Mouse (Mus musculus) adrenal gland, adult 2 months (tissue): ENCODE data around the gene Ncf4. TPM values are rescaled to one million over a fixed set of nuclear protein-coding genes. Genes with fewer than 3 reads are reported as not detected.

Experiments used
- DNase-seq: peaks from one replicate; pipeline ENCODE4 v3.0.0; 2021
- long read RNA-seq: library from polyadenylated mRNA; stranded (forward); transcript quantifications from one replicate; pipeline ENCODE4 v2.0.0, GENCODE M21; 2021
- polyA plus RNA-seq: library from polyadenylated mRNA; depleted of rRNA; stranded (reverse); fragments of >200 nt; gene quantifications from 2 replicates; pipeline ENCODE4 v1.2.3, GENCODE M21; 2012; rRNA removed
- total RNA-seq, 2 experiments: library from RNA; stranded (reverse); gene quantifications; 2 replicates each; pipeline ENCODE4 v1.2.3; 2021

Gene Ncf4
- 1 to 10 TPM; 2.9 to 4.5 TPM for total RNA-seq
- 2.0 and 2.9 TPM in 2 replicates for polyA plus RNA-seq
- long read RNA-seq, partial matches to known transcripts: 0 of 1 reads
- long read RNA-seq, other reads (novel, unspliced or antisense): 0 of 1 reads

DNA sequence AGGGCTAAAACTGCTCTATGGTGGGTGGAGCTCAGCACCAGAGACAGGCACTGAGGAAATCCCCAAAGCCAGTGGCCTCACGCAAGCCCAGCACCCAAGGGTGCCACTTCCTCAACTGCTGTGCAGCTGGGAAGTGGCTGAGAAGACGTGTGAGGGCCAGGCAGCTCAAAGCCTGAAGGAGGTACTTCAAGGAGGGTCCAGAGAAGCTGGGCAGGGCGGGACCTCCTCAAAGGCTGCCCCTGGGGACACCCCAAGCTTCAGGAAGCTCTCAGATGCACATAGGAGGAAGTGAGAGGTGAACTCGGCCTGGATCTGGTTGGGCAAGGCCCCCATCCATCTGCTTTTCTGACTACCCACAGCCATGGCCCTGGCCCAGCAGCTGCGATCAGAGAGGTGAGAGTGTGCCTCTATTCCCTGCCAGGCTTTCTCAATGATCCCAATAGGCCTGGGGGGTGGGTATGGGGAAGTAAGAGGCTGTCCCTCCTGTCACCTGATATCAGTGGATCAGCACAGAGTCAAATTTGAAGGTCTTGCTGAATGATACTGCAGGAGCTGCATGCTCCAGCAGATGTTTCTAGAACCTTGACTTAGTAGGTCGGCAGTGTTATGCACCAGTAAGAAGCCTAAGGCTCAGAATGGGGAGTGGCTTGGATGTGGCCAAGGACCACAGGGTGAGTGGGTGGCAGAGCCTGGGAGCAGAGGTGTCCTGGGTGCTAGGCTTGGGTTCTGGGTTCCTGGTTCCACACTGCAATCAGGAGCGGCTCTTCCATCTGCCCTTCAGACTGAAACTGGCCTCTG is at the start of gene Ncf4:
Gene Ncf4 (plus strand): TSS at position 107 of the 798 bp plus-strand sequence.
- DNase-seq: peak; percentile 16

DNA sequence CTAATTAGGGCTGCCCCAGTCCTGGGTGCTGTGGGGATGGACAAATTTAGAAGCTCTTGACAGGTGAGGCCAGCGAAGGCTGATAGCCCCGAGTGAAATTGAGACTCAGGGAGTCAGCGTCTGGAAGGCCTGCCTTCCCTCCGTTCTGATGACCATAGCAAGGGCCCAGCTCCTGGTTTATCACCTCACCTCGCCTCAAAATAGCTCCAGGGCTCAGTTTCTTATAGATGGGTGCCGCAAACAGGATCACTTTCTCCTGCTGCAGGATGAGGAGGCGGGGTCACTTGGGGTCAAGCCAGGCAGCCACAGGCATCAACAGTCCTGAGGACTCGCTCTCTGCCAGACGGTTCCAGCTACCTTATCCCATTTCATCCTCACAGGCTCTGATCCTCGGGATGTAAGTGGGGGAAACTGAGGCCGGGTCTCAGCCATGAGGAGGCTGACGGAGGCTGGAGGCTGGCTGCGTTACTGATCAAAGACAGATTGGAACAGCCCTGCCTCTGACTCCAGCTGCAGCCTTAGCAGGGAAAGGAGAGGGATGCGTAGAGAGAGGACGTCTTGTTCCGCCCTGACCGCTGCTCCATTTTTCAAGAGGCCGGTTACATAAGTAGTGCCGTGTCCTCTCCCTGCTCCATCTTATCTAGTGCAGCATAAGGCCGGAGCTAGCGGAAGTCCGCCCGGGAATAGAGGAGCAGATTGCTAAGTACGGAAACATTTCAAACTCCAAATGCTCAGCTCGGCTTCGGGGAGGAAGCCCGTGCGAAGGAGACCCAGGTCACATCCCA is 49.3 kb upstream of the Ncf4 start:
- no peak for DNase-seq

DNA sequence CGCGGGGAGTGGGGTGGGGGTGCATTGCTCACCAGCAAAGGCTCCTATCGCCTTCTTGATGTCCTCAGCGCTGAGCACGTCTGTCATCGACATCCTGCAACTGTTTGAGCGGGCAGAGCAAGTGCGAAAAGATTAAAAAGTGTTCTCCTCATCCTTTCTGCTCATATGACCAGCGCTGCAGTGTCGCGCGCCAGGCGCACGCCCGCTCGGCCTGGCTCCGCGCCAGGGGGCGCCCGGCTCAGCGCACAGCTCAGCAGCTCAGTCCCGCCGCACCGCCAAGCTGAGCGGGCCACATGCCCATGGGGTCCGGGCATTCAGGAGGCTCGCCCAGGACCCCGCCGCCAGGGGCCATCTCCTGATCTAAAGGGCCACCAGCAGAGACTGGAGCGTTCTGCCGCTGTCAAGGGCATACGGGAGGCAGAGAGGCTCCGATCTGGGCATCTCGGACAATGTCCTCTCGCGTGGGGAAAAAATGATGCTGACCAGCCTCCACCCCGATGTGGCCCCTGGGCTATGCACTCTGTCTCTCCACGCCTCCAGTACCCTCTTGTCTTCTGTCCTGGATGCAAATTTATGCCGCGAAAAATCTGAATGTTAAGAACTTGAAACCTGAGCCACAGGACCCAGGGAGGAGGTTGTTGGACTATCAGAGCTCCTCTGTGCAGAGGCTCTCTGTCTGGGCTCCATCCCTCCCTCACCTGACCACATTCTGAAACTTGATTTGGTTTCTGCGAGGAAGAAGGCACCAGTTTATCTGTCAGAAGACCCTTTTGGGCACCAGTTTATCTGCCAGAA is 40.4 kb upstream of the Ncf4 start:
- DNase-seq: peak; percentile 58

DNA sequence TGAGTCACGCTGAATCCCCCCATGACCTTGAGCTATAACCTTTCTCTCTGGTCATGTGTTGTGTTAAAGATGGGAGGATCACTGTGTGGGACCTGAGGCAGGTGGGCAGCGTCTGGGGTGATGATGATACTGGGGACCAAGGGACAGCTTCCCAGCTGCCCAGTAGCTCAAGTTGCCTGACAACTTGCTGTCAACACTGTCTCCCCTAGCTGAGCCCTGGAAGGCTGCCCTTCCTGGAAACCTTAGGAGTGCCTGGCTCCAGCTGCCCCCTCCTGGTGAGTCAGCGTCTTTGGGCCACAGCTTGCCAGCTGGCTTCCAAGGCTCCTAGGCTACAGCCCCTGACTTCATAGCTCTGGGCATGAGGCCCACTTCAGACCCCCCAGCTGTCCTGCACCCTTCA is 39.4 kb upstream of the Ncf4 start:
- peak; percentile 43 for DNase-seq

DNA sequence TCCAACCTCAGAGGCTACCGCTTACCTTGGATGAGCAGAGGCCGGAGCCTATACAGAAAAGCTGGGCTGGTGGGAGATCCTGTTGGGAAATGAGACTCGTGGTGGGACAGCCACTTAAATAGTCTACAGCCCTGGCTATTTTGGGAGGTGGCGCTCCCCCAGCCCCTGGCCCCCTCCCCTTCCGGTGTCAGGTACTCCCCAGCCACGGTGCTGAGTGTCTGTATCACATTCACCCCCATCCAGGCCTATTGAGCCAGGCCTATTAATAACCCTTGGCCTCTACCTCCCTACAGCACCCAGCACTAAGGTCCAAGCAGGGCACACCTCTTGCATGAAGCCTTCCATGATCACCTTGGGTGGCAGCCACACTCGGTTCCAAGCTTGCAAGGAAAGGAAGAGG is 38.3 kb upstream of the Ncf4 start, which contains the start of gene Pvalb:
Gene Pvalb (minus strand): TSS at position 89 of the 400 bp plus-strand sequence.
- no peak for DNase-seq

DNA sequence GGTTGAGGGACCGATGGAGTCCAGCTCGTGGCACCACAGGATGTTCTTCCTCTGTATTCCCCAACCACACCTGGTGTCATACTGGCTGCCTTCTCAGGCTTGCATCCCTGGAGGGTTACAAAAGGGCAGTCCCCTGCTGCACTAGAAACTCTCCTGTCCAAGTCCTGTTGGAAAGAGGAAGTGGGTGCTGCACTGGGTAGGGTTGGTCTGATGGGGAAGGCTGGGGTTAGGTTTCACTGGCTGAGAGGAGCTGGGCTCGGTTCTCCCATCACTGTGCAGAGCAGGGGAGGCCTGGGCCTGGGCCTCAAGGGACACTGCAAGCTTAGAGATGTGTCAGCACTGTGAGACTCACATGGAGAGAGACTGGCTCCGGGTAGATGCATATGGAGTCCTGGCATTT is 34.4 kb upstream of the Ncf4 start:
- no peak for DNase-seq

DNA sequence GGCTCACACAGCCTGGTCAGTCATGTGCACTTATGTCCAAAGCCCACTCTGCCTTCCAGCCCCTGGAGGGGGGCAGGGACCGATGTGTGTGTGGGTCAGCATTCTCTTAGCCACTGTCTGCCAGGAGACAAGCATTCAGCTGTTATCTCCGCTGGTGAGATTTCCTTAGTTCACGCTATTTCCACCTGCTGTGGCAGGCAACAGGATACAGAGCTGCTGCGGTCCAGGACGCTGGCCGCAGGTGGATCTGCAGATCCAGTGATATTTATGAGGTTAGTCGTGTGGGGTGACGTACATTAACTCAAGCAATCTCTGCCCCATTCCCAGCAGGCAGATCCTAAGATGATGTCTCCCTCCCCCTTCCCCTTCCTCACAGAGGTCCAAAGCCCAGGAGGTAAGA is 33.2 kb upstream of the Ncf4 start:
- DNase-seq: no peak

DNA sequence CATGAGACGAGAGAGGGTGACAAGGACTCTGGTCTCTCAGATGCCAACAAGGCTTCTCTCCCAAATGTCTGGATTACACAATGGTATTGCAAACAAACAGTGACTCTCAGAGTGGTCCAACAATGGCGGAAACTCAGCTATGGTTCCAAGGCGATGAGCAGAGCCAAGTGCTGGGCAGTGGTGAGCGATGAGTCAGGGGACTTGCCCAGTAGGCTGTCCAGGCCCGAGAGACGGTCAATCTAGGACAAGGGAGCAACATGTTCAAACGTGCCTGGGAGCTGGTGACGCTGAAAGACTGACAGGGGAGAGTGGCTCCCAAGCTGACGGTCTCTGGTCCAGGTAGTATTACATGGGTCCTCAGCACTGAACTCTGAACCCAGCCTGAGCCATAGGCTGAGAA is 29.3 kb upstream of the Ncf4 start:
- peak; percentile 13 for DNase-seq

DNA sequence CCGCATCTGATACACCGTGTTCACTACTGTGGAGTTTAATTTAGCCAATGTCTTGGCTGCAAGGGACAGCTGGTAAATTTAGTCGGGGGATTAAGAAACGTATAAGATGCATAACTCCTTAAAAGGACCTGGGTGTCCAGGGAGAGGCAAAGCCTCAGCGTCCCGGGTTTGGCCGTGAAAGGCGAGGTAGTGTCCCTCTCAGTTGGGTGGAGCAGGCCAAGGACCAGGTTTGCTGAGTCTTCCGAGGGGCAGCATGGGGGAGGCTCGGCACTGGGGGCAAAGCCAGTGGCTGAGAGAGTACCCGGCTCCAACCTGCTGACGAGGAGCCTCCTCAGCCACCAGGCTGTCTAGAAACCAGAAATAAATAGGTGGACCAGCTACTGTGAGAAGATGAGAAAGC is 16.8 kb upstream of the Ncf4 start:
- DNase-seq: no peak

DNA sequence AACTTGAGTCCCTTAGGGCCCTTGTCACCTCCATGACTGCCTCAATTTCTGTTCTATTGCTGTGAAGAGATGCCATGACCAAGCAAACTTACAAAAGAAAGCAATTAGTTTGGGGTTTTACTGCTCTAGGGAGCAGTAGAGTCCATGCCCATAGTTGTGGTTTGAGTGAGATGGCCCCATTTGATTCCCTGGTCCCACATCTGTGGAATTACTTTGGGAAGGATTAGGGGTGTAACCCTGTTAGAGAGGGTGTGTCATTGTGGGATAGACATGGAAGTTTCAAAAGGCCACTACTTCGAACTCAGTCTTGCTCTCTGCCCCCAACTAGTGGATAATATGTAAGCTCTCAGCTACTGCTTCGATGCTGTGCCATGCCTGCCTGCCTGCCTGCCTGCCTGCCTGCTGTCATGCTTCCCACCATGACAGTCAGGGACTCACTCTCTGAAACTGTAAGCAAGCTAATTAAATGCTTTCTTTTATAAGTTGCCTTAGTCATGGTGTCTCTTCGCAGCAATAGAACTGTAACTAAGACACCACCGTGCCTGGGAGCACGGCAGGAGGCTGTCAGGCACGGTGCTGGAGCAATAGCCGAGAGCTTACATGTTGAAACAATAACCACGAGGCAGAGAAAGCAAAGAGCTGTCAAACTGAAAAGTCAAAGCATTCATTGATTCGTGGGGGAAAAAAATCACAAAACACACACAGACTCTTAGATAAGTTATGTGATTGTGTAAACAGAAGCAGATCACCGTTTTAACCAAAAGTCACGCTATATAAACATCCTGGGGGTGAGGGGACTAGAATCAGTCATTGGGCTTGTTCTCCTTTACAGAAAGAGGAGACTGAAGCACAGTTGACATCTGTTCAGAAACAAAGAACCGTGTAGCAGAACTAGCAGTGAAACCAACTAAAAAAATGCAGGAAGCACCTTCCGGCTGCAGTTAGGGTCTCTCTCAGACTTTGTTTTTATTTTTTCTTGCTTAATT is 13.0 kb upstream of the Ncf4 start:
- DNase-seq: no peak

DNA sequence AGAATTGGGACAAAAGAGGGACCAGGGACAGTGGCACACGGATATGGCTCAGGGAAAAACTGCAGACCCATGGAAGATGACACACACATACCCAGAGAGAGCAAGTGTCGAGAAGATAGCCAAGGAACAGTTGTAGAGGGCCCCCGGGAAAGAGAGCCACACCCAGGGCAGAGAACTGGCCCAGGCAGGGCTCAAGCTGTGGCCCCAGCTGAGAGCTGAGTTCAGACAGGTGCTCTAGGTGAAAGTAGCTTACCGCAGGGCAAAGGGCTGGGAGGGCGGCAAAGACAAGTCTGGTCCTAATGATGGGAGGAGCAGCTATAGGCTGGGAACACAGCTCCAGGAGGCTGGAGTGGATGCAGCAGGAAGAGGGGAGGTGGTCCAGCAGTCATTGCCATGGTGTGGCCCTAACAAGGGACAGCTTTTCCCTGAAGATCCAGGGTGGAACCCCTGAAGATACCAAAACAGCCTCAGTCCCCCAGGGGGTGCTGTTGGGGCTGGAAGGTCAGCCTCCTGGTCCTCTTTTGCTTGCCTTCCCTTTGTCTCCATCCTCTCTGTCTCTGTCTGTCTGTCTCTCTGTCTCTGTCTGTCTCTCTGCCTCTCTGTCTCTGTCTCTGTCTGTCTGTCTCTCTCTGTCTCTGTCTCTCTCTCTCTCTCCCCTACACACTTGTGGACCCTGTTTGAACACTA is 9.6 kb upstream of the Ncf4 start:
- DNase-seq: no peak

DNA sequence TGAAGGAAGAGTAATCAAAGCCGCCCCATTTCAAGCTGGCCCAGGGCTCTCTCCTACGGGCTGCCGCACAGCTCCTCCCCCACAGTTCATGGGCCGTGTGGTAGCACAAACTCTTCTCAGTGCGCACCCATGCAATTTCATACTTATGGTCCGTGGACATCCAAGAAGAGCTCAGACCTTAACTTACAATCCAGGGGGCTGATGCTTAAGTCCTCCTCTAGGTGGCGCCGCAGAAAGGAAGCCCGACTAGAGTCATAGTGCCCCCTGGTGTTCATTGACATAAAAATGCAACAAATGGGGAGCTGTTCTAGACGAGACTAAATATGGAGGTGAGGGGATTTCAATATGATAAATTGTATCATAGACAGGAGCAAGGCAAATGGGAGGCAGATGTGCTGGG is 5.1 kb upstream of the Ncf4 start:
- peak; percentile 52 for DNase-seq

DNA sequence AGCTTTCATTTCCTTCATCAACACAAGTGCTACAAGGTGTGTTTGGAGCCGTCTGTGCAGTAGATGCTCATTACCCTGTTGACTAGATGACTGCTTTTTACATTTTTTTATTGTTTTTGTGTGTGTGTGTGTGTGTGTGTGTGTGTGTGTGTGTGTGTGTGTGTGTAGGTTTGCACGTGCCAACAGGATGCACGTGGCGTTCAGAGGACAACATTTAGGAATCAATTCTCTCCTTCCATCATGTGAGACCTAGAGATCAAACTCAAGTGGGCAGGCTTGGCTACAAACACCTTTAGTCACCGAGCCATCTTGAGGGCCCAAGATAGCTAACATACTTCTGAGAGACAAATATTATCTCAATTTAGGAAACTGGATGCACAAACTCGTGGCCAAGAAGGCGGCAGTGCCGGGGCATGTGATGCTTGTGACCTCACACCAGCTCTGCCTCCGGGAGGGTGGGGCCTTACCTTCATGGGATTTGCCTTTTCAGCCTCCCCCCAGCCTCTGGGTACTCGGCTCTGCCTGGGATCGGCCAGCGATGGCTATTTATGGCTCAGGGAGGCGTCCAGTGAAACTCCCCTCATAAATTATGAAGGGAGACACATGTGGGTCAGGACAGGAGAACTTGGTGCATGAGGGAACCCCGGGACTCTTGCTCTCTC is 4.5 kb upstream of the Ncf4 start:
- peak; percentile 42 for DNase-seq

DNA sequence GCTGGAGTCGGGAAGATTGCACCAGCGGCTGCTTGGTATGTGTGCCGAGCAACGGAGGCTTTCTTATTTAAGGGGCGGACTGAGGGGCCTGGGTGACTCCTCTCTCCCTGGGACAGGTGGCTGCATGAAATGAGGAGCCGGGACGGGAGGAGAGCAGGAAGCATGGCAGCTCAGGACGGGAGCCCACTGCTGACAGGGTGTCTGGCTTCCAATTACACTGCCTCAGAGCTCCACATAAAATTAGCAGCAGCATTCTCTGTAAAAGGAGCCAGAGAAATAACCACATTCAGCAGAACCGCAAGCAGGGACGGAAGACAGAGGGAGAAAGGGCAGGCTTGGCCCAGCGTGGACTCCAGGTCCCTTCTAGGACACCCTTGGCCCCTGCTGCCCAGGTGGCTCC is 3.3 kb upstream of the Ncf4 start:
- DNase-seq: no peak

DNA sequence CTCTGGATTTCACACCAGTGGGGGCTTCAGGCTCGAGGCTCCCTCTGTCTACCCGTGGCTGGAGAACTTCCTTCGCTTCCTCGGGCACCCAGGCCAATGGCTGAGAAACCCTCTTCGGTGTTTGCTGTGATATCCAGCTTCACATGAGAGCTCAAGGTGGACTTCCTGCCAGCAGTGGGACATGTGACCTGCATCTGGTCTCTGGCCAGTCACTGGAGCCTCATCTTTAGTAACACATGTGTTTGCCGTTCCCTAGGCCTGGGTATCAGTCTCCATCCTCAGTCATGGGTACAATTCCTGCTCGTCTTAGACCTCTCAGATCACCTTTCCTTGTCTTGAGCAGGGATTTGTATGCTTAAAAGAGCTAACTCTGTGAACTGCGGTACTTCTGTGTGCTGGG is 1.5 kb upstream of the Ncf4 start:
- DNase-seq: no peak

DNA sequence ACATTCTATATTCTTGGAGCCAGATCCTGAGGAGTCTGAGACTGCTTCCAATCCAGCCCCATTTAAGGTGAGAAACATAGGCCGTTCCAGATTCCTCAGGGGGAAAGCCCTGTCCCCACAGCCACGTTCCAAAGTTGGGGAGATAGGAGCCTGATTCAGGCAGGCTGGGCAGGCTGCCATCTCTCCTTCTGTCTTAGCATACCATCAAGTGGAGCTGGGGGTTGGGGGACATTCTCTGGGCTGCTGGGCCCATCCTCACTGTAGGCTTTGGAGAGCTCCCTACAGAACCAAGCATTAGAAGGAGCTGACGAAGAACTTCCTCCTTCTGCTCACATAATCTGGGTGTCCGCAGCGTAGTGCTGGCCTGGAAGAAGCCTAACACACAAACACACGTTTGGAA is 827 bp upstream of the Ncf4 start:
- no peak for DNase-seq

DNA sequence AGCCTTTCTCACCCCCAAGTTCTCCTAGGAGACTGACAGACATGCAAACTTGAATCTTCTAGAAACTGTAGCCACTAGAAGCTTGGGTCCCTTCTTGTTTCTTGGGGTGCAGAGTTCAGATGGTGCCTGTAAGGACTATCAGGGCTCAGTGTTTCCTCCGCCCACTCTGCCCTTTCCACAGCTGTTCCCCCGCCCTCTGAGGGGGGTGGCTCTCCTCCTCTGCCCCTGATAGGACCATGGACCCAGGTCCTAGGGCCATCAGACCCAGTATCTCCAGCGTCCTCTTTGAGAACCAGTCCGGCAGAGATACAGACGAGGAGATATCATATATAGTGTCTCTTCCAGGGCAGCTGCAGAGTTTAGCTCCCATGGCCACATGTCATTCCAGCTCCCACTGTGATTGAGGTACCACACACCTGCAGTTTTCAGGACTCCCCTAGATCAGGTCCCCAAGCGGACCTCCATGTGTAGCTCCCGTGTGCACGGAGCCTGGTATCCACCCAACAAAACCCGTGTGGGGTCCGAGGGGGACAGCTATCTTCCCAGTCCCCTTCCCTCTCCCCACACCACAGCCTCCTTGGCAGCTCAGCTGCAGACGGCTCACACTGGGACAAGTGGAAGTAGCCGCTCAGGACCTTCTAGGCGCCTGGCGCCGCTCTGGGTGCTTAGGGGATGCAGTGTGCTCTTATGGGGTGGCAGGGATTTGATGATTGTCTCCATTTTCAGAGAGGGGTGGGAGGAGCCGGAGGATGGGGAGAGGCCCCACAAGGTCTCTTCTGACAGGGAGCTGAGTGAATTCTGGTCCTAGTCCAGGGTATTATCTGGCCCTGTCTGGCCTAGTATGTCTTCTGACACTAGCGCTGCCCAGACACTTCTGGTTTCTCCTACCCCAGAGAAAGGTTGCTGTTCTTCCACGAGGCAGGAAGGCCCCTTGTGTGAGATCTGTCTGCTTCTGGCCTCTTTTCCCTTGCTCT is 1.8 kb downstream of the Ncf4 start:
- no peak for DNase-seq

DNA sequence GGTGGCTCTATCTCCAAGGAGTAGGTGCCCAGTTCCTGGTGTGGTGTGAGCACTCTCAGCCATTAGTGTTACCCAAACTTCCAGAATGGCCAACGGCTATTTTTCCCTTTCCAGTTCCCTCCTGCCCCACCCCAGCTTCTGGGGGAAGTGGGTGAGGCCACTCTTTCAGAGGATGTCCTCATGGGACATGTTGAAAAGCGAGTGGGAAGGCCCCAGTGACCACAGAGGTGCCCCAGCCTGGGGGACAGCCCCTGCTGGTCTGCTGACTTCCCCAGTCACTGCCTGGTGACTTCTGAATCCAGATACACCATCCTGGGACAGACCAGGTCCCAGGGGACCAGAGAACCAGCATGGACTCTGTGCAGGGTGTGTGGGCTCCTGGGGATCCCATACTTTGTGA is 3.1 kb downstream of the Ncf4 start:
- DNase-seq: no peak

DNA sequence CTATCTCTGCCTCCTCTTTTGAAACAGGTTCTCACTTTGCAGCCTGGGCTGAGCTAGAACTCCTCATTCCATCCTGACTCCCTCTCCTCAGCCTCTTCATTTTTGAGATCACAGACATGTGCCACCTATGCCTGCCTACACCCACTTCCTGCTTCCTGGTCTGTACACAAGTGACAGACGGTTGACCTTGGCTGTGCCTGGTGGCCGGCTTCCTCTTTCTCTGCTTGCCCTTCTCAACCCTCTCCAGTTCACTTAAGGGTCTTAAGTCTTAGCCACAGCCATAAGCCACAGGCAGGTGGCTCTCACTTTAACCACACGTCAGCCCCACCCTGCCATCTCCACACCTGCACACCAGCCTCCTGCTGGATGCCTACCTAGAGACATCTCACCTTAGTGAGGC is 3.8 kb downstream of the Ncf4 start:
- DNase-seq: no peak
